Mouse (Mus musculus): ENCODE results near the gene Cd247.

DNA sequence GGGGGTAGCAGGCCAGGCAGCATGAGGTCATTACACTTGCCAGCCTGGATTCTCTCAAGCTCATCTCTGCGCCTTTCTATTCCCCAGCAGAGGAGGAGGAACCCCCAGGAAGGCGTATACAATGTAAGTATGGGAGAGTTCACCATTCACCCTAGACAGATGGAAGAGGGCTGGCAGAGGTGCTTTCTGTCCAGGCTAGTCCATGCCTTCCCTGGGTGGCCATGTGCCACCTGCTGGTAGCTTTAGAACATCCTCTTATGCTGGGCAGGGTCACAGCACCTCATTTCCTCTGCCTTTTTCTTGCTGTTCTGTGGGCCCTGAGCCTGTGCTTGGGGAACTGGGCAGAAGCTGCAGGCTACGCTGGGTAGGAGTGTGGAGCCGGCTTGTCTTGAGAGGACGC is 69.9 kb downstream of the Cd247 start:
- no peak for TF ChIP-seq POLR2A (IDR thresholded peaks at IDR 0.05; ENCODE audit: borderline replicate concordance, extremely low read depth, insufficient read depth, insufficient read length, poor library complexity, severe bottlenecking)
- peak; percentile 29; the same call in 1 of the 2 replicates for TF ChIP-seq CTCF (IDR thresholded peaks at IDR 0.05; ENCODE audit: borderline replicate concordance, extremely low read depth, insufficient read depth, insufficient read length)
